Mouse (Mus musculus): ENCODE measurements at regions not wholly inside any gene's neighbourhood (a gene's known extent, or its start where the extent isn't known, plus 50 kb on each side); places are given as distances from the start of the nearest gene placed in this dataset.
"Not testable (repeated sequence)": the region's sequence is repeated elsewhere in the genome, so short reads cannot be mapped to it uniquely, and the experiment has no call there.

- peak; percentile 21 for DNase-seq (ENCODE audit: low read depth, low spot score)
Observed at GRCm38 (mm10) chr19:27028834-27029233, 143.2 kb downstream of the Gm815 start.

GRCm38 (mm10) chr19:27031030-27031700 lies 145.5 kb downstream of the Gm815 start:
- no peak for DNase-seq (ENCODE audit: low read depth, low spot score)

GRCm38 (mm10) chr19:27032621-27033020 lies 146.9 kb downstream of the Gm815 start:
- no peak for DNase-seq (ENCODE audit: low read depth, low spot score)

- DNase-seq (ENCODE audit: low read depth, low spot score) = no peak
Observed at GRCm38 (mm10) chr19:27038298-27038697, 152.6 kb downstream of the Gm815 start.

GRCm38 (mm10) chr19:27040321-27041025 lies 154.8 kb downstream of the Gm815 start:
- DNase-seq (ENCODE audit: low read depth, low spot score) = no peak

GRCm38 (mm10) chr19:27066449-27067181 lies 149.7 kb upstream of the Vldlr start:
- no peak for DNase-seq (ENCODE audit: low read depth, low spot score)

GRCm38 (mm10) chr19:27073281-27073680 lies 143.0 kb upstream of the Vldlr start:
- peak; percentile 17 for DNase-seq (ENCODE audit: low read depth, low spot score)

- no peak for DNase-seq (ENCODE audit: low read depth, low spot score)
Observed at GRCm38 (mm10) chr19:27075019-27075418, 141.3 kb upstream of the Vldlr start.

- no peak for DNase-seq (ENCODE audit: low read depth, low spot score)
Observed at GRCm38 (mm10) chr19:27076920-27077512, 139.3 kb upstream of the Vldlr start.

- no peak for DNase-seq (ENCODE audit: low read depth, low spot score)
Observed at GRCm38 (mm10) chr19:27087344-27087743, 128.9 kb upstream of the Vldlr start.

GRCm38 (mm10) chr19:27087833-27088232 lies 128.5 kb upstream of the Vldlr start:
- no peak for DNase-seq (ENCODE audit: low read depth, low spot score)

- DNase-seq (ENCODE audit: low read depth, low spot score) = no peak
Observed at GRCm38 (mm10) chr19:27089099-27089498, 127.2 kb upstream of the Vldlr start.

- DNase-seq (ENCODE audit: low read depth, low spot score) = no peak
Observed at GRCm38 (mm10) chr19:27091603-27092002, 124.7 kb upstream of the Vldlr start.

- DNase-seq (ENCODE audit: low read depth, low spot score) = no peak
Observed at GRCm38 (mm10) chr19:27094777-27095478, 121.4 kb upstream of the Vldlr start.

GRCm38 (mm10) chr19:27099921-27100320 lies 116.4 kb upstream of the Vldlr start:
- DNase-seq (ENCODE audit: low read depth, low spot score) = peak; percentile 12

- DNase-seq (ENCODE audit: low read depth, low spot score) = no peak
Observed at GRCm38 (mm10) chr19:27110437-27110836, 105.8 kb upstream of the Vldlr start.

GRCm38 (mm10) chr19:27120876-27121275 lies 95.4 kb upstream of the Vldlr start:
- DNase-seq (ENCODE audit: low read depth, low spot score) = no peak

GRCm38 (mm10) chr19:27122348-27122747 lies 93.9 kb upstream of the Vldlr start:
- DNase-seq (ENCODE audit: low read depth, low spot score) = no peak

- DNase-seq (ENCODE audit: low read depth, low spot score) = no peak
Observed at GRCm38 (mm10) chr19:27123334-27123733, 93.0 kb upstream of the Vldlr start.

- no peak for DNase-seq (ENCODE audit: low read depth, low spot score)
Observed at GRCm38 (mm10) chr19:27123806-27124469, 92.3 kb upstream of the Vldlr start.

GRCm38 (mm10) chr19:27128501-27128900 lies 87.8 kb upstream of the Vldlr start:
- DNase-seq (ENCODE audit: low read depth, low spot score) = not testable (repeated sequence)

All from 3T3-L1 (cell line).